Mouse (Mus musculus): ENCODE results near the gene F2. TPM values are rescaled to one million over a fixed set of nuclear protein-coding genes. Genes with fewer than 3 reads are reported as not detected.

The F2 gene
- polyA plus RNA-seq, 1 experiment = not detected

DNA sequence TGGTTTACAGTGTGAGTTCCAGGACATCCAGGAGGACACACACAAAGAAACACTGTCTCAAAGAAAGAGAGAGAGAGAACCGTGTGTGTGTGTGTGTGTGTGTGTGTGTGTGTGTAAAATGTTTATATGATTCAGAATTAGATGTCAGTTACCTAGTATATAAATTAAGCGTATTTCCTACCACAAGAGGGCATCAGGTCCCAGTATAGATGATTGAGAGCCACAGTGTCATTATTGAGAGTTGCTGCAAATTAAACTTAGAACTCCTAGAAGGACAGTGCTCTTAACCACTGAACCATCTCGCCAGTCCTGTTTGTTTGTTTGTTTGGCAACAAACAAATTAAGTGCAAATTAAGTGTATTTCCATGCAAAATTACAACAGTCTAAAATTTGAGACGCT, 33.8 kb downstream of the F2 start:
- H3K4me1 ChIP-seq = no peaks in the 10 kb centered on the region; the same call in 1 of the 2 replicates
- no peak overlapping the region for H3K4me3 ChIP-seq (replicated peaks)
- peaks cover 90% of the 10 kb centered on the region for H3K36me3 ChIP-seq (replicated peaks; ENCODE audit: low read length)
- no peaks in the 10 kb centered on the region for H3K9me3 ChIP-seq
- no peak for TF ChIP-seq FLI1 (IDR thresholded peaks at IDR 0.05; ENCODE audit: low read length)
- no peak for TF ChIP-seq GATA1 (IDR thresholded peaks at IDR 0.05; ENCODE audit: borderline replicate concordance, low read length)
- H3K27me3 ChIP-seq (replicated peaks) = no peaks in the 10 kb centered on the region

DNA sequence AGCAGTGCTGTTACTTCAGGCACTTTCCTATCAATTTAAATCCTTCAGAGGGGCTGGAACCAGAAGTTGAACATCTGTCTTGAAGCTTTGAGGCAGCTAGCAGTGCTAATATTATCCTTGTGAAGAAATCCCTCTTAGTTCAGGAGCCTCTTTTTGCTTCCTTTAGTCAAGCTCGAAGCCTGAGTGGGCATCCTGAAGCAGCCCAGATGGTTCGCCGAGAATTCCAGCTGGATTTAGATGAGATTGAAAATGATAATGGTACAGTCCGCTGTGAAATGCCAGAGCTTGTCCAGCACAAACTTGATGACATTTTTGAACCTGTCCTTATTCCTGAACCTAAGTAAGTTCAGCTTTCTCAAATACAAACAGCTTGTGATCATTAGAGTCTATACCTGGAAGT, 35.7 kb downstream of the F2 start:
- peaks cover 95% of the 10 kb centered on the region for H3K36me3 ChIP-seq (replicated peaks; ENCODE audit: low read length)
- no peaks in the 10 kb centered on the region; the same call in 1 of the 2 replicates for H3K4me1 ChIP-seq
- no peak overlapping the region for H3K4me3 ChIP-seq (replicated peaks)
- H3K9me3 ChIP-seq = no peaks in the 10 kb centered on the region
- no peak for TF ChIP-seq GATA1 (IDR thresholded peaks at IDR 0.05; ENCODE audit: borderline replicate concordance, low read length)
- no peak for TF ChIP-seq FLI1 (IDR thresholded peaks at IDR 0.05; ENCODE audit: low read length)
- no peaks in the 10 kb centered on the region for H3K27me3 ChIP-seq (replicated peaks)

DNA sequence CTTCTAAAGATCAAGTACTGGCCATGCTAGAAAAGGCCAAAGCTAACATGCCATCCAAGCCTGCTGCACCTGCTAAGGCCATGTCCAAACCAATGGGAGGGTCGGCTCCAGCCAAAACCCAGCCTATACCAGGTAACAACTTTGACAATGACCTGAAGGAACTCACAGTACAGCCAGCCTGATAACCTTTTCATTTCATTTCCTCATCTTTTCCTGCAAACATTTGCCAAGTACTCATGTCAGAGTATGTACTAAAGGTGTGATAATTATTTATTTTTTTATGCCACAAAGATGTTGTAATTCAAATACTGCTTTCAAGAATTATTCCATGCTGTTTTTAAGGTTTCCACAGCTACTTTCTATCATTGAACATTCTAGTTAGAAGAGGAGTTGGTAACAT, 50.0 kb downstream of the F2 start:
- Histone ChIP-seq H3K4me1 (no peaks in the 10 kb centered on the region), H3K4me3 (replicated peaks) (no peak overlapping the region), H3K9me3 (no peaks in the 10 kb centered on the region), H3K27me3 (replicated peaks) (no peaks in the 10 kb centered on the region), H3K36me3 (replicated peaks; ENCODE audit: low read length) (peaks cover 96% of the 10 kb centered on the region)
- TF ChIP-seq GATA1 (IDR thresholded peaks at IDR 0.05; ENCODE audit: borderline replicate concordance, low read length) = no peak
- TF ChIP-seq FLI1 (IDR thresholded peaks at IDR 0.05; ENCODE audit: low read length) = no peak

DNA sequence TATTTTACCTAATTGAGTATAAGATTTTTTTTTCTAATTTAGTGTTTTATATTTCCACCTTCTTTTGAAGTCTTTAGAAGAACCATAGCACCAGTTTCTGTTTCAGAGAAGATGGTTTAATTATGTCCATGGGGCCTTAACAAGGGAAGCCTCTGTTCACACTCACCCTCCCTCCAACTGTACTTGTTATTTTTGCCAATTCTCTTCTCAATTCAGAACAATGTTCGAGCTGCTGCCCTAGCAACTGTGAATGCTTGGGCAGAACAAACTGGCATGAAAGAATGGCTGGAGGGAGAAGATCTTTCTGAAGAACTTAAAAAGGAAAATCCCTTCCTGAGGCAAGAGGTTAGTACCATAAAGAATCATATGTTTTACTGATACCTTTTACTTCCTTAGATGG, 55.3 kb downstream of the F2 start:
- H3K4me3 ChIP-seq (replicated peaks) = no peak overlapping the region
- no peaks in the 10 kb centered on the region for H3K4me1 ChIP-seq
- H3K9me3 ChIP-seq = no peaks in the 10 kb centered on the region
- TF ChIP-seq FLI1 (IDR thresholded peaks at IDR 0.05; ENCODE audit: low read length) = no peak
- TF ChIP-seq GATA1 (IDR thresholded peaks at IDR 0.05; ENCODE audit: borderline replicate concordance, low read length) = no peak
- peaks cover 96% of the 10 kb centered on the region for H3K36me3 ChIP-seq (replicated peaks; ENCODE audit: low read length)
- H3K27me3 ChIP-seq (replicated peaks) = no peaks in the 10 kb centered on the region

Other genes starting within 250 kb of the F2 start
- 1.5 and 2.6 TPM in 2 replicates for gene 1110051M20Rik, start 191.7 kb downstream of the F2 start, polyA plus RNA-seq (2012; ENCODE audit: insufficient read depth, low replicate concordance)
- gene Lrp4, start 178.9 kb downstream of the F2 start, polyA plus RNA-seq (2012; ENCODE audit: insufficient read depth, low replicate concordance) = 0.16 TPM in 1 of 2 replicates, not detected in the other
- gene Ckap5, start 109.7 kb downstream of the F2 start, polyA plus RNA-seq (2012; ENCODE audit: insufficient read depth, low replicate concordance) = 0.92 and 3.6 TPM in 2 replicates
- 9.6 and 13.9 TPM in 2 replicates for gene Zfp408, start 13.4 kb upstream of the F2 start, polyA plus RNA-seq (2012; ENCODE audit: insufficient read depth, low replicate concordance)
- 43.0 and 56.1 TPM in 2 replicates for gene Arhgap1, start 13.4 kb upstream of the F2 start, polyA plus RNA-seq (2012; ENCODE audit: insufficient read depth, low replicate concordance)
- gene Atg13, start 74.2 kb upstream of the F2 start, polyA plus RNA-seq (2012; ENCODE audit: insufficient read depth, low replicate concordance) = 23.7 and 69.4 TPM in 2 replicates
- 0.44 and 0.82 TPM in 2 replicates for gene Harbi1, start 74.4 kb upstream of the F2 start, polyA plus RNA-seq (2012; ENCODE audit: insufficient read depth, low replicate concordance)
- gene Ambra1, start 93.7 kb upstream of the F2 start, polyA plus RNA-seq (2012; ENCODE audit: insufficient read depth, low replicate concordance) = 15.8 and 20.0 TPM in 2 replicates